Mouse (Mus musculus) heart, embryonic 14.5 days (tissue): Measurements from ENCODE around the gene Pygl. TPM values are rescaled to one million over a fixed set of nuclear protein-coding genes. Genes with fewer than 3 reads are reported as not detected.

Source experiments
- ATAC-seq: fragments of 200-750 bp; cut with Nextera tagmentation; 2 replicates; pipeline ENCODE4 v1.8.0; 2017; ENCODE audit warnings: low read depth, moderate TSS enrichment; ENCODE audit not compliant: insufficient number of reproducible peaks, insufficient read depth, low FRiP score
- H3K27ac ChIP-seq, 2 experiments: fragments of 200-500 bp in 1 of 2; fragments of 300-500 bp in 1 of 2; sonication (generic) in 1 of 2; replicated peaks in 1 of 2; 2 replicates each; pipeline ENCODE4 v1.5.1; 2012 to 2014; ENCODE audit warnings: low read depth in 2 of 2, low read length in 2 of 2, control low read depth in 1 of 2, mild to moderate bottlenecking in 1 of 2, mixed read lengths in 1 of 2; ENCODE audit not compliant: control insufficient read depth in 1 of 2, insufficient read depth in 1 of 2
- H3K27me3 ChIP-seq: fragments of 300-500 bp; sonication (generic); 2 replicates; pipeline ENCODE4 v1.6.1; 2014; ENCODE audit warnings: mild to moderate bottlenecking, low read length, control low read depth; ENCODE audit not compliant: control insufficient read depth, insufficient read depth
- H3K36me3 ChIP-seq: fragments of 300-500 bp; sonication (generic); 2 replicates; pipeline ENCODE4 v1.6.1; 2014; ENCODE audit warnings: mild to moderate bottlenecking, control low read depth, low read length, mixed read lengths; ENCODE audit not compliant: control insufficient read depth, insufficient read depth
- H3K4me1 ChIP-seq, 2 experiments: fragments of 200-500 bp in 1 of 2; fragments of 300-500 bp in 1 of 2; sonication (generic) in 1 of 2; 2 replicates each; pipeline ENCODE4 v1.6.1; 2012 to 2014; ENCODE audit warnings: low read length in 2 of 2, control low read depth in 1 of 2, mixed read lengths in 1 of 2; ENCODE audit not compliant: control insufficient read depth in 2 of 2, insufficient read depth in 2 of 2
- H3K4me2 ChIP-seq: fragments of 300-500 bp; sonication (generic); 2 replicates; pipeline ENCODE4 v1.6.1; 2014; ENCODE audit warnings: mild to moderate bottlenecking, low read length
- H3K4me3 ChIP-seq, 2 experiments: fragments of 200-500 bp in 1 of 2; fragments of 300-500 bp in 1 of 2; sonication (generic) in 1 of 2; 2 replicates each; pipeline ENCODE4 v1.5.1; 2012 to 2014; ENCODE audit warnings: low read length in 2 of 2, mild to moderate bottlenecking in 2 of 2, control low read depth in 1 of 2, low read depth in 1 of 2, moderate library complexity in 1 of 2; ENCODE audit not compliant: control insufficient read depth in 1 of 2, insufficient read depth in 1 of 2
- H3K9ac ChIP-seq: fragments of 300-500 bp; sonication (generic); 2 replicates; pipeline ENCODE4 v1.6.1; 2014; ENCODE audit warnings: mild to moderate bottlenecking, low read length
- H3K9me3 ChIP-seq: fragments of 300-500 bp; sonication (generic); 2 replicates; pipeline ENCODE4 v1.6.1; 2016; ENCODE audit warnings: low read length, control low read depth; ENCODE audit not compliant: control insufficient read depth
- WGBS: fragments of 180-500 bp; shearing (Covaris S2); extraction: QIAGEN DNeasy Blood & Tissue Kit; methylation state at CpG from one replicate; pipeline ENCODE4 v1.1.7; 2014; 5-methylcytosine and 5-hydroxymethylcytosine counted together
- polyA plus RNA-seq: library from polyadenylated mRNA; unstranded; fragments of >200 nt; fragmentation: Nextera tagmentation; extraction: Ambion mirVana; gene quantifications from 2 replicates; pipeline ENCODE4 v1.2.1, GENCODE M21; 2014

Pygl gene
- polyA plus RNA-seq, 1 experiment from 2014 or later, result 41.4 TPM

DNA sequence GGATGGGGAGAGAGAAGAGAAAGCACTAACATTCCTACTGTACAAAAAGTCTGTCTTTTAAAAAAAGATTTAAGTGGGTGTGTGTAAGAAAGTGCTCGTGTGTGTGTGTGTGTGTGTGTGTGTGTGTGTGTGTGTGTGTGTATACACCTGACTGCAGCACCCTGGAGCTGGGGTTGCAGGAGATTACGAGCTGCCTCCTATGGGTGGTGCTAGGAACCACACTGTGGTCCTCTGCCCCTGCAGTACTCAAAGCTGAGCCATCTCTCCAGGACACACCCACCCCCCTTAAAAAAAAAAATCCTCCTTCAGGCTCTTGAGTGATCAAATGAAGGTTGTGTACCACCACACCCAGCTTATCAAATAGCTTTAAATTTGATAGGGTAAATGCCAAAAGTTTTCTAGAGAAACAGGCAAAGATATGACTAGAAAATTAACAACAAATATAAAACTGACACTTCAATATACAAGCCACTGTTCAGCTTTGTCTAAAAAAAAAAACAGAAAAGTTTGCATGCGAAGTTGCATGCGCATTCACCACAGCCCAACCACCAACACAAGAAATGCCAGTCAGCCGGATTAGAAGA lies 90.2 kb downstream of the Pygl start:
- H3K4me2 ChIP-seq, result no peak overlapping the region
- no peak overlapping the region for H3K9ac ChIP-seq
- H3K27ac ChIP-seq, result no peak overlapping the region
- WGBS, result 89% methylated on average over 5 of the region's 5 CpGs
- no peak for ATAC-seq
- H3K27me3 ChIP-seq, result no peaks in the 10 kb centered on the region
- H3K36me3 ChIP-seq, result no peaks in the 10 kb centered on the region
- no peak overlapping the region for H3K4me3 ChIP-seq
- H3K4me1 ChIP-seq, result peaks cover 3 to 5% of the 10 kb centered on the region in 2 experiments; a peak in 3 of 4 replicates
- H3K9me3 ChIP-seq, result no peaks in the 10 kb centered on the region

Other genes with a start within 250 kb of the Pygl start
- gene Sav1, start 244.5 kb downstream of the Pygl start, polyA plus RNA-seq, result 7.9 and 8.2 TPM in 2 replicates
- gene Nin, start 117.8 kb downstream of the Pygl start, polyA plus RNA-seq, result 10.8 and 11.5 TPM in 2 replicates
- not detected in 2 replicates for gene Abhd12b, start 77.3 kb downstream of the Pygl start, polyA plus RNA-seq
- gene Trim9, start 116.1 kb upstream of the Pygl start, polyA plus RNA-seq, result 0.30 and 0.35 TPM in 2 replicates
- gene Tmx1, start 221.6 kb upstream of the Pygl start, polyA plus RNA-seq, result 51.3 and 58.9 TPM in 2 replicates